Mouse (Mus musculus) G1E (cell line): ENCODE data around the gene Slc22a14.

Experiments
- CTCF ChIP-seq: IDR thresholded peaks from 2 replicates; pipeline ENCODE4 v1.5.1; 2012; ENCODE audit warnings: low read depth, low read length, inconsistent platforms, mixed read lengths
- POLR2AphosphoS5 ChIP-seq: IDR thresholded peaks from 2 replicates; pipeline ENCODE4 v1.6.1; 2012; ENCODE audit warnings: low read depth, low read length, inconsistent platforms; ENCODE audit not compliant: insufficient replicate concordance

- no peak for TF ChIP-seq CTCF
- no peak for TF ChIP-seq POLR2AphosphoS5
These were observed 42.8 kb downstream of the Slc22a14 start, which contains the start of gene Oxsr1 for GRCm38 (mm10) chr9:119322289-119323259.
